Mouse (Mus musculus) thymus, postnatal 25 days (tissue): Measurements from ENCODE around the gene Zfp553.
"Not testable (repeated sequence)": the region's sequence is repeated elsewhere in the genome, so short reads cannot be mapped to it uniquely, and the experiment has no call there.

ENCODE experiments used
- DNase-seq: peaks from one replicate; pipeline ENCODE4 v3.0.0; 2022

Gene Zfp553

GRCm38 (mm10) chr7:127233765-127234164 is 904 bp downstream of the Zfp553 start:
- no peak for DNase-seq

GRCm38 (mm10) chr7:127234777-127235176 is 1.9 kb downstream of the Zfp553 start:
- no peak for DNase-seq

- DNase-seq: no peak
These were observed 10.6 kb downstream of the Zfp553 start for GRCm38 (mm10) chr7:127243361-127243867.

GRCm38 (mm10) chr7:127243870-127244657 is 11.2 kb downstream of the Zfp553 start, which contains the start of gene Zfp771:
TSS of gene Zfp771 (plus strand) at chr7:127244274.
- peak; percentile 95 for DNase-seq

- DNase-seq: no peak
These were observed 12.0 kb downstream of the Zfp553 start for GRCm38 (mm10) chr7:127244658-127245510.

- not testable (repeated sequence) for DNase-seq
These were observed 17.6 kb downstream of the Zfp553 start for GRCm38 (mm10) chr7:127250511-127250910.

GRCm38 (mm10) chr7:127252414-127252813 is 19.6 kb downstream of the Zfp553 start:
- peak; percentile 58 for DNase-seq

- DNase-seq: no peak
These were observed 20.5 kb downstream of the Zfp553 start for GRCm38 (mm10) chr7:127253341-127253740.

- peak; percentile 94 for DNase-seq
These were observed 21.2 kb downstream of the Zfp553 start for GRCm38 (mm10) chr7:127253821-127254769.

- DNase-seq: no peak
These were observed 22.1 kb downstream of the Zfp553 start for GRCm38 (mm10) chr7:127255008-127255407.

GRCm38 (mm10) chr7:127255965-127256364 is 23.1 kb downstream of the Zfp553 start:
- DNase-seq: no peak

GRCm38 (mm10) chr7:127256518-127256917 is 23.7 kb downstream of the Zfp553 start:
- no peak for DNase-seq

- no peak for DNase-seq
These were observed 26.5 kb downstream of the Zfp553 start for GRCm38 (mm10) chr7:127259186-127259905.

- DNase-seq: peak; percentile 97
These were observed 27.6 kb downstream of the Zfp553 start, which contains the start of gene Dctpp1 for GRCm38 (mm10) chr7:127260309-127261111. TSS of gene Dctpp1 (minus strand) at chr7:127260709.

- DNase-seq: no peak
These were observed 29.5 kb downstream of the Zfp553 start for GRCm38 (mm10) chr7:127262218-127262961.

GRCm38 (mm10) chr7:127263526-127263925 is 30.7 kb downstream of the Zfp553 start:
- DNase-seq: no peak

GRCm38 (mm10) chr7:127270256-127270655 is 37.4 kb downstream of the Zfp553 start:
- no peak for DNase-seq

- DNase-seq: no peak
These were observed 37.8 kb downstream of the Zfp553 start for GRCm38 (mm10) chr7:127270666-127271065.

- DNase-seq: no peak
These were observed 38.2 kb downstream of the Zfp553 start for GRCm38 (mm10) chr7:127271093-127271492.

- no peak for DNase-seq
These were observed 39.7 kb downstream of the Zfp553 start for GRCm38 (mm10) chr7:127272566-127272965.
